8 mouse cellular contexts compared by ENCODE assay signal in genomic region chr11:73018471-73019146, GRCm38 (mm10). TPM values are rescaled to one million over a fixed set of nuclear protein-coding genes. Genes with fewer than 3 reads are reported as not detected.
DNase-seq lines count a peak whose midpoint lies in the region; ATAC-seq lines count a peak whose summit lies in the region.

Camkk1 (plus strand) TSS chr11:73019008.

- peak within 1 kb of the TSS; percentile 71 for H3K9ac ChIP-seq in hindbrain, embryonic 11.5 days (ENCODE audit: low read depth, low read length)
- peak within 1 kb of the TSS; percentile 67 for H3K9ac ChIP-seq in lung, embryonic 16.5 days (ENCODE audit: low read length)

- ATAC-seq in hindbrain, embryonic 11.5 days (ENCODE audit: low FRiP score) = peak; percentile 96
- peak; percentile 97 for ATAC-seq in lung, embryonic 16.5 days (ENCODE audit: low read depth)

- under 1% methylated on average over 55 of the region's 57 CpGs for WGBS in hindbrain, embryonic 11.5 days
- under 1% methylated on average over 55 of the region's 57 CpGs for WGBS in lung, embryonic 16.5 days

- no peaks in the 10 kb centered on the region for H3K36me3 ChIP-seq in hindbrain, embryonic 11.5 days (ENCODE audit: control insufficient read depth, insufficient read depth, low read length)
- H3K36me3 ChIP-seq in lung, embryonic 16.5 days (ENCODE audit: control insufficient read depth, insufficient read depth, low read length) = no peaks in the 10 kb centered on the region

- H3K4me1 ChIP-seq in hindbrain, embryonic 11.5 days (replicated peaks; ENCODE audit: control insufficient read depth, insufficient read depth, low read length) = peaks cover 3% of the 10 kb centered on the region; the same call in 1 of the 2 replicates
- H3K4me1 ChIP-seq in lung, embryonic 16.5 days (replicated peaks; ENCODE audit: control insufficient read depth, insufficient read depth, low read length) = peaks cover 24% of the 10 kb centered on the region

- peak within 1 kb of the TSS; percentile 67 for H3K4me3 ChIP-seq in hindbrain, embryonic 11.5 days (ENCODE audit: low read depth, low read length)
- peak within 1 kb of the TSS; percentile 70 for H3K4me3 ChIP-seq in lung, embryonic 16.5 days (ENCODE audit: low read length)

- peak within 1 kb of the TSS; percentile 98 for H3K4me2 ChIP-seq in hindbrain, embryonic 11.5 days (replicated peaks; ENCODE audit: low read depth, low read length)
- peak within 1 kb of the TSS; percentile 99 for H3K4me2 ChIP-seq in lung, embryonic 16.5 days (ENCODE audit: low read depth, low read length)

- peaks cover 20% of the 10 kb centered on the region for H3K27me3 ChIP-seq in hindbrain, embryonic 11.5 days (ENCODE audit: control insufficient read depth, insufficient read depth, low read length)
- peaks cover 19% of the 10 kb centered on the region for H3K27me3 ChIP-seq in lung, embryonic 16.5 days (ENCODE audit: control insufficient read depth, insufficient read depth, low read depth, low read length)

- no peaks in the 10 kb centered on the region for H3K9me3 ChIP-seq in hindbrain, embryonic 11.5 days (ENCODE audit: control insufficient read depth, low read length)
- H3K9me3 ChIP-seq in lung, embryonic 16.5 days (ENCODE audit: control insufficient read depth, low read length) = no peaks in the 10 kb centered on the region

- peak; percentile 98 for DNase-seq in Muller cell, postnatal 12 days (ENCODE audit: inconsistent ontology term)
- peak; percentile 96 for DNase-seq in cerebellum, adult 8-10 months
- peak; percentile 86 to 95 for DNase-seq in frontal cortex, adult 2 months (ENCODE audit: extremely low spot score in 1 of 2, low spot score in 1 of 2)
- DNase-seq in hindbrain, embryonic 11.5 days (ENCODE audit: low spot score) = peak; percentile 94
- DNase-seq in layer of hippocampus, adult 9-11 months = peak; percentile 96
- peak; percentile 79 for DNase-seq in ovary, postnatal 10 days (ENCODE audit: low spot score)
- DNase-seq in thymus, postnatal 0 days (ENCODE audit: low spot score) = peak; percentile 95

- no peak within 1 kb of the TSS for H3K27ac ChIP-seq in hindbrain, embryonic 11.5 days (ENCODE audit: low read depth, low read length)
- H3K27ac ChIP-seq in lung, embryonic 16.5 days (ENCODE audit: low read length) = no peak within 1 kb of the TSS

RNA-seq across cellular contexts. Expression of gene Camkk1, which starts in this region (rescaled TPM):
- 65.4 and 65.7 TPM in 2 replicates for polyA plus RNA-seq in frontal cortex, adult 2 months (2012; rRNA removed)
- polyA plus RNA-seq in hindbrain, embryonic 11.5 days (2014; fragmentation: Nextera tagmentation; extraction: Ambion mirVana) = 3.7 and 4.4 TPM in 2 replicates
- 7.3 and 7.5 TPM in 2 replicates for polyA plus RNA-seq in lung, embryonic 16.5 days (2015; fragmentation: Nextera tagmentation; extraction: Ambion mirVana)
- polyA plus RNA-seq in thymus, postnatal 0 days (2015; fragmentation: Nextera tagmentation; extraction: Ambion mirVana) = 18.8 and 19.6 TPM in 2 replicates
